Mouse (Mus musculus): Measurements from ENCODE around the gene Cyp27a1.

- peak; percentile 27; the same call in 1 of the 2 replicates for TF ChIP-seq CTCF (IDR thresholded peaks at IDR 0.05; ENCODE audit: borderline replicate concordance, extremely low read depth, insufficient read depth, insufficient read length)
- no peak for TF ChIP-seq POLR2A (IDR thresholded peaks at IDR 0.05; ENCODE audit: borderline replicate concordance, extremely low read depth, insufficient read depth, insufficient read length, poor library complexity, severe bottlenecking)
These were observed 62.4 kb downstream of the Cyp27a1 start for GRCm38 (mm10) chr1:74775816-74776215.
